Mouse (Mus musculus) intestine, embryonic 14.5 days (tissue): ENCODE measurements at regions not wholly inside any gene's neighbourhood (a gene's known extent, or its start where the extent isn't known, plus 50 kb on each side); places are given as distances from the start of the nearest gene placed in this dataset.

Source experiments
- ATAC-seq: fragments of 200-750 bp; cut with Nextera tagmentation; replicated peaks from 2 replicates; pipeline ENCODE4 v1.8.0; 2017; ENCODE audit warnings: low read depth, moderate number of reproducible peaks, moderate TSS enrichment, moderate library complexity; ENCODE audit not compliant: low FRiP score, low TSS enrichment
- DNase-seq: peaks from one replicate; pipeline ENCODE4 v3.0.0-alpha.2; 2018; ENCODE audit warnings: low spot score
- H3K27ac ChIP-seq: fragments of 300-500 bp; sonication (generic); 2 replicates; pipeline ENCODE4 v1.5.1; 2014; ENCODE audit warnings: low read depth, mild to moderate bottlenecking, control low read depth
- H3K27me3 ChIP-seq: fragments of 300-500 bp; sonication (generic); replicated peaks from 2 replicates; pipeline ENCODE4 v1.6.1; 2014; ENCODE audit warnings: low read length, control low read depth; ENCODE audit not compliant: control insufficient read depth, insufficient read depth
- H3K36me3 ChIP-seq: fragments of 300-500 bp; sonication (generic); 2 replicates; pipeline ENCODE4 v1.6.1; 2014; ENCODE audit warnings: low read length, control low read depth; ENCODE audit not compliant: control insufficient read depth, insufficient read depth
- H3K4me1 ChIP-seq: fragments of 300-500 bp; sonication (generic); replicated peaks from 2 replicates; pipeline ENCODE4 v1.6.1; 2014; ENCODE audit warnings: low read length, control low read depth, mixed read lengths; ENCODE audit not compliant: control insufficient read depth, insufficient read depth
- H3K4me2 ChIP-seq: fragments of 300-500 bp; sonication (generic); 2 replicates; pipeline ENCODE4 v1.6.1; 2014; ENCODE audit warnings: low read length
- H3K4me3 ChIP-seq: fragments of 300-500 bp; sonication (generic); 2 replicates; pipeline ENCODE4 v1.5.1; 2014; ENCODE audit warnings: low read depth, low read length, control low read depth, mixed read lengths
- H3K9ac ChIP-seq: fragments of 300-500 bp; sonication (generic); 2 replicates; pipeline ENCODE4 v1.6.1; 2014; ENCODE audit warnings: mild to moderate bottlenecking, low read length
- H3K9me3 ChIP-seq: fragments of 300-500 bp; sonication (generic); 2 replicates; pipeline ENCODE4 v1.6.1; 2016; ENCODE audit warnings: low read length, control low read depth; ENCODE audit not compliant: control insufficient read depth
- WGBS: fragments of 180-500 bp; shearing (Covaris S2); extraction: QIAGEN DNeasy Blood & Tissue Kit; methylation state at CpG from one replicate; pipeline ENCODE4 v1.1.7; 2014; 5-methylcytosine and 5-hydroxymethylcytosine counted together

DNA sequence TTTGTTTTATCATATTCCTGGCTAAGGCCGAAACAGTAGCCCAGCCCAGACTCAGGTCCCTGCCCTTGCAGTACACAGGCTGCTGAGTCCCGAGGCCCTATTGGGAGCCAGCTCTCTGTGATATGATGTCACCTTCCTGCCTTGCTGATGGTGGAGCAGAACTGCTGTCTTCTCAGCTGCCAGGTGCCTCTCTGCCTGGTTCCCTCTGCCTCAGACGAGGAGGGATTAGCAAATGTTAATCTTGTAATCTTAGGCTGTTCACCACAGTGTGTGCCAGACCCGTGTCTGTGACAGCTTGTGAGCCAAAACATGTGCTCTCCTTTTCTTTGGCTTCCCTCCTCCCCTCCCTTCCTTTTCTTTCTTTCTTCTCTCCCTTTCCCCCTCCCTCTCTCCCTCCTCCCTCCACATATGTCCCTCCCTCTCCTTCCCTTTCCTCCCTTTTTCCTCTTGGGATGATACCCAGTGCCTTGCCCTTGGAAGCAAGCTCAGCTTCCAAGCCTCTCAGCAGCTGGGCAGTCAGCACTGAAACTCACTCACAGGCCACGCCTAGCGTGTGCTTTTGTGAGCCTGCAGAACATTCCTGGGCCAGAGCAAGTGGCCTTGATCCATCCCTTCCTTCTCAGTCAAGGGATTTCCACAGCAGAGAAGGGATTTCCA lies 126.6 kb upstream of the Eef2kmt start:
- H3K4me2 ChIP-seq = no peak overlapping the region
- 19% methylated on average over 6 of the region's 6 CpGs for WGBS
- peak; percentile 42 for DNase-seq
- no peaks in the 10 kb centered on the region for H3K36me3 ChIP-seq
- no peak overlapping the region for H3K4me3 ChIP-seq
- H3K4me1 ChIP-seq = no peaks in the 10 kb centered on the region
- no peak overlapping the region for H3K27ac ChIP-seq
- H3K27me3 ChIP-seq = no peaks in the 10 kb centered on the region
- ATAC-seq = no peak
- H3K9me3 ChIP-seq = no peaks in the 10 kb centered on the region
- H3K9ac ChIP-seq = no peak overlapping the region

DNA sequence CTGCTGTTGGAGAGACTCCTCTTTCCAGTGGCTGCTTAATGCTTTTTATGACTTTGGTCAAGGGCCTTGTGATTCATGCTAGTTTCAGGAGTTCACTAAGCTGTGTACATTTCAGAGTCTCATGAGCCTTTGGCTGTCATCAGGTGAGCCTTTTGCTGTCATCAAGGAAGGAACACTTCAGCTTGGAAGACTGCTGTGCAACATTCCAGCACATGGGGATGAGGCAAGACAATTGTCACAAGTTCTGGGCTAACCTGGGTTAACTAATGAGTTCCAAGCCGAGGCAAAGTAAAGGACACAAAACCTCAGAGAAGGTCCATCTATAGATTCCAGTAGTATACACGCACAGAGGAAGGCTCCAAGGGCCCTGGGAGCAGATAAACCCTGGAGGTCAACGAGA lies 124.8 kb upstream of the Eef2kmt start:
- no peaks in the 10 kb centered on the region for H3K36me3 ChIP-seq
- DNase-seq = peak; percentile 27
- ATAC-seq = no peak
- no peak overlapping the region for H3K4me2 ChIP-seq
- no peak overlapping the region for H3K9ac ChIP-seq
- H3K4me3 ChIP-seq = no peak overlapping the region
- H3K27ac ChIP-seq = no peak overlapping the region
- 79% methylated on average over 3 of the region's 3 CpGs for WGBS
- no peaks in the 10 kb centered on the region for H3K9me3 ChIP-seq
- no peaks in the 10 kb centered on the region for H3K4me1 ChIP-seq
- H3K27me3 ChIP-seq = no peaks in the 10 kb centered on the region

DNA sequence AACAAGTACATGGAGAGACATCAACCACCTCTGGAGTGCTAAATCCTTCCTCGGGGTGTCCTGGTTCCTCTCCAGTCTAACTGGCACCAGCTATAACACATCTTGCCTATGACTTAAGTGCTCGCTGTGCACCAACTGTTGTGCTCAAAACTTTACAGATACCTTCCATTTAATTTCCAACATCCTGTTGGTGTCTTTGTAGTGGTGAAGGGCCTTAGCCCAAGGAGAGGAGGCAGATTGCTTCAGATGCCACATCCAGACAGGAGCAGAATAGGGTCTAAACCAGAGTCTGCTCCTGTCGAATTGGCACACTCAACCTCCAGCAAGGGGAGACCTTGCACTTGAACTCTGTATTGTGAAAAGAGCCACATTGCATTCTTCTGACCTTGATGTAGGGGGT lies 121.2 kb upstream of the Eef2kmt start:
- Histone ChIP-seq H3K9ac (no peak overlapping the region), H3K27me3 (no peaks in the 10 kb centered on the region), H3K4me1 (no peaks in the 10 kb centered on the region), H3K36me3 (no peaks in the 10 kb centered on the region), H3K4me3 (no peak overlapping the region), H3K9me3 (no peaks in the 10 kb centered on the region), H3K4me2 (no peak overlapping the region), H3K27ac (no peak overlapping the region)
- ATAC-seq (no peak), DNase-seq (peak; percentile 29)
- 85% methylated on average over 3 of the region's 3 CpGs for WGBS

DNA sequence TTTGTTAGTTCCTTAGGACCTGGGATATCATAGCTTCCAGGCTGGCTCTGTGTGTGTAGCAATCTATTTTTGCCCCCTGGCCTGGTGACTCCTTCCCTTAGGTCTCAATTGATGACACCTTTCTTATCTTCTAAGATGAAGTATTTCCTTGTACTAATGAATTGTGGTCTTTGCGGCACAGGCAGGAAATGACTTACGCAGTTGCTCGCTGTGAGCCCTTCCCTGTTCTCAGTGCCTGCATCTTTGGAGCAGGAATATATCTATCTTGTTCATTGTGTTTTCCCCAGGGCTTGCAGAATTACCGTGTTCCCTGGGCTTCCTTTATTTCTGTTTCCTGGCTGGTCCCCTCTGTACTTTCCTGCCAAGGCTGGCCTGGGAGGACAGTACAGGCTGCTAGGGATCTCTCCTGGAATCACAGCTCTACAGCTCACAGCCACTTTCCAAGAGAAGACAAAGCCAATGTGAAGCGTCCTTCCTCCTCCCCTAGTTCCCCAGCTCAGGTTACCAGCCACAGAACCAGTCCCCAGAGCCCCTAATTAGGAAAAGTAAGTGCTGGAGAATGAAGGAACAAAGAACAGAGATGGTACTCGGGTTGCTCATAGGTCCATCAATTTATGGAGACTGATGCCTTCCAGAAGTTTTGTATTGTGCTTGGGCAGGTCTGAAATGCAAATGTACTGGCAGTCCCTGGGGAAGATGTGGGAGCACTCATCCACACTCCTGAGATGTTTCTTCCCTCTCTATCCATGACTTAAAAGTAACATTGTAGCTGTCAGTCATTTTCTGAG lies 119.2 kb upstream of the Eef2kmt start:
- DNase-seq = peak; percentile 36
- Histone ChIP-seq H3K9me3 (no peaks in the 10 kb centered on the region), H3K36me3 (no peaks in the 10 kb centered on the region), H3K4me3 (no peak overlapping the region), H3K9ac (no peak overlapping the region), H3K4me1 (no peaks in the 10 kb centered on the region), H3K4me2 (no peak overlapping the region), H3K27me3 (no peaks in the 10 kb centered on the region), H3K27ac (no peak overlapping the region)
- no peak for ATAC-seq
- 34% methylated on average over 6 of the region's 6 CpGs for WGBS

DNA sequence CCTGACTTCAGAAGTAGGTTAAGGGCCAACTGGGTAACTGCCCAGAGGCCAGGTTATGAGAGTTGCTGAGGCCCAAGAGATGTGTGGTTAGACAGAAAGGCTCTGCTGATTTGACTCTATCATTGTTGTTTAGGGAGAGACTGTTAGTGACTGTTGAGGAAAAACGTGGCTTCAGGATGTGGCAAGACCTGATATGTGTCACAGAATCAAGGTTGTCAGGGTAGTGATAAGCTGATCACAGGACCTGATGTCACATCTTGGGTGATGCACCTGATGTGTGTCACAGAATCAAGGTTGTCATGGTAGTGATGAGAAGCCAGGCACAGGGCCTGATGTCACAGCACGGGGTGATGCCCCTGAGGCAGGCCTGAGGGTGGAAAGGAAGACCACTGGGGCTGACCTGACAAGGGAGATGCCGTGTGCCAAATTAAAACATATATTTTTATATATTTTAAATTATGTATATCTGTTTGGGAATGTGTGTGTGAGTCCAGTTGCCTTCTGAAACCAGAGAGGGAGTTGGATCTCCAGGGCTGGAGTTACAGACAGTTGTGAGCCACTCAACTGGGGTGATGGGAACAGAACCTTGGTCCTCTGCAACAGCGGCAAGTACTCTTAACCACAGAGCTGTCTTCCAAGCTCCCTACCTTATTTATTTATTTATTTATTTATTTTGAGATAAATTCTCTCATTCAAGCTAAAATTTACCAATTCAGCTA lies 115.6 kb upstream of the Eef2kmt start:
- Histone ChIP-seq H3K4me1 (no peaks in the 10 kb centered on the region), H3K27me3 (no peaks in the 10 kb centered on the region), H3K4me2 (no peak overlapping the region), H3K27ac (no peak overlapping the region), H3K36me3 (no peaks in the 10 kb centered on the region), H3K4me3 (no peak overlapping the region), H3K9ac (no peak overlapping the region), H3K9me3 (no peaks in the 10 kb centered on the region)
- 86% methylated on average over 4 of the region's 4 CpGs for WGBS
- no peak for DNase-seq
- ATAC-seq = no peak

DNA sequence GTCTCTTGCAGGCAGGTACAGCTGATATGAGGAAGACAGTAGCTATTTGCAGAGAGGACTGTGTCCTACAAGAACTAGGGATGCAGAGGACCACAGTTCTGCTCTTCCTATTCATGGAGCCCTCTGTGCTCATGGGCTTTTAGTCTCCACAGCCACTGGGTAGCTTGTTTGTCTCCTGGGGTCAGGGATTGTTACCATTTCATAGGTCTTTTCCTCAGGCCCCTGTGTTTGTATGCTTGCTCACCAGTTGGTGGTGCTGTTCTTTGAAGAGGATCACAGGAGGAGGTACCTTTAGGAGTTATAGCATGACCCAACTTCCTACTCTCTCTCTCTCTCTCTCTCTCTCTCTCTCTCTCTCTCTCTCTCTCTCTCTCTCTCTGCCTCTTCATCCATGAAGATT lies 114.7 kb upstream of the Eef2kmt start:
- Histone ChIP-seq H3K9me3 (no peaks in the 10 kb centered on the region), H3K4me2 (no peak overlapping the region), H3K4me1 (no peaks in the 10 kb centered on the region), H3K36me3 (no peaks in the 10 kb centered on the region), H3K27ac (no peak overlapping the region), H3K9ac (no peak overlapping the region), H3K27me3 (no peaks in the 10 kb centered on the region), H3K4me3 (no peak overlapping the region)
- no peak for DNase-seq
- ATAC-seq = no peak

DNA sequence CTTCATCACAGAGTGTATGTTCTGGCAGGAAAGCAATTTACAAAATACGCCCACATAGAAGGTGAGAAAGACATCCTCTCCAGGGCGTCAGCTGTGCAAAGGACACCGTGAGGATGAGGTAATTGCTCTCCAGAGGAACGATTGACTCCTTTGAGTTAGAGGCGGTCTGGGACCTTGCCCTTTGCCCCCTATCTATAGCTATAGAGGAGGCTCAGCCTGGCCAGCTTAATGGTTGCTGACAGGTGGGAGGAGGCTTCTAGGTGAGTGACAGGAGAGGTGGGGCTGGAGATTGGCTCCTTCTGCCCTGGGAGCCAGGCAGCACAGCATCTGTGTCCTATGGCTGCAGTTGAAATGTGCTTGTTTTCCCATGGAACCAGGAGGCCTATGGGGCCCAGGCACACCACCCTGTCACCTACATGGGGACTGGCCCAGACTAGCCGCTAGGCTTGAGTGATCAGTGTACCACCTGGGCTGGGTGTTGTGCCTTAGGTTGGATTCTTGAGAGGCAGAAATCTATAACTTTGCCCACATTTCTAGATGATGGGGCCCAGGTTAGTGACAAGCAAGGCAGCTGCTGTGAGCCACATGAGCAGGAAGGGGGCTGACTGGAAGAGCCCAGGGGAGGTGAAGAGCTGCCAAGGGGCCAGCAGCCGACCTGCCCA lies 113.2 kb upstream of the Eef2kmt start:
- ATAC-seq (peak; percentile 85), DNase-seq (no peak)
- H3K27ac ChIP-seq = no peak overlapping the region
- H3K9me3 ChIP-seq = no peaks in the 10 kb centered on the region
- WGBS = 42% methylated on average over 7 of the region's 7 CpGs
- H3K36me3 ChIP-seq = no peaks in the 10 kb centered on the region
- H3K27me3 ChIP-seq = no peaks in the 10 kb centered on the region
- no peaks in the 10 kb centered on the region for H3K4me1 ChIP-seq
- no peak overlapping the region for H3K4me3 ChIP-seq
- H3K9ac ChIP-seq = no peak overlapping the region
- no peak overlapping the region for H3K4me2 ChIP-seq

DNA sequence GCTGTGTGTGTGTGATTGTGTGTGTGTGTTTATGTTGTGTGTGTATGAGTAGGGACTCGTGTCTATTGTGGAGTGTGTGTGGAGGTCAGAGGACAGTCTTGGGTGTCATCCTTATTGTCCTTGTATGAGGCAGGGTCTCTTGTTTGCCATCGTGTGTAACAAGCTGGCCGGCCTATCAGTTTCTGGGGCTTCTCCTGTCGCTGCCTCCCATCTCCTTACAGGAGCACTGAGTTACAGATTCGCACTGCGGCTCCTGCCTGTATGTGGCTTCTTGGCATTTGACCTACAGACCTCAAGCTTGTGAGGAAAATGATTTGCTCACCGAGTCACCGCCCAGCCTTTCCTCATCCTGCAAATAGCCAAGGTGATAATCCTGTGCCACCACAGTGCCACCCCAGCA lies 112.6 kb upstream of the Eef2kmt start:
- no peaks in the 10 kb centered on the region for H3K36me3 ChIP-seq
- no peak overlapping the region for H3K27ac ChIP-seq
- H3K27me3 ChIP-seq = no peaks in the 10 kb centered on the region
- ATAC-seq (no peak), DNase-seq (no peak)
- H3K9me3 ChIP-seq = no peaks in the 10 kb centered on the region
- H3K4me1 ChIP-seq = no peaks in the 10 kb centered on the region
- no peak overlapping the region for H3K4me3 ChIP-seq
- no peak overlapping the region for H3K9ac ChIP-seq
- no peak overlapping the region for H3K4me2 ChIP-seq
- WGBS = 72% methylated on average over 8 of the region's 8 CpGs
